Mouse (Mus musculus) kidney, embryonic 14.5 days (tissue): ENCODE measurements around the gene Atp6v0a2. TPM values are rescaled to one million over a fixed set of nuclear protein-coding genes. Genes with fewer than 3 reads are reported as not detected.
"Not testable (repeated sequence)": the region's sequence is repeated elsewhere in the genome, so short reads cannot be mapped to it uniquely, and the experiment has no call there.

Source experiments
- ATAC-seq: fragments of 200-750 bp; cut with Nextera tagmentation; 2 replicates; pipeline ENCODE4 v1.8.0; 2017; ENCODE audit warnings: moderate number of reproducible peaks, mild to moderate bottlenecking, moderate TSS enrichment, moderate library complexity; ENCODE audit not compliant: low FRiP score, low TSS enrichment
- H3K27ac ChIP-seq: fragments of 300-500 bp; sonication (generic); 2 replicates; pipeline ENCODE4 v1.5.1; 2014; ENCODE audit warnings: low read depth, mild to moderate bottlenecking, low read length, moderate library complexity, mixed read lengths
- H3K27me3 ChIP-seq: fragments of 300-500 bp; sonication (generic); 2 replicates; pipeline ENCODE4 v1.6.1; 2014; ENCODE audit warnings: mild to moderate bottlenecking, low read length; ENCODE audit not compliant: control insufficient read depth, insufficient read depth
- H3K36me3 ChIP-seq: fragments of 300-500 bp; sonication (generic); 2 replicates; pipeline ENCODE4 v1.6.1; 2014; ENCODE audit warnings: low read length, mixed read lengths; ENCODE audit not compliant: control insufficient read depth, insufficient read depth
- H3K4me1 ChIP-seq: fragments of 300-500 bp; sonication (generic); 2 replicates; pipeline ENCODE4 v1.6.1; 2014; ENCODE audit warnings: low read length, mixed read lengths; ENCODE audit not compliant: control insufficient read depth, insufficient read depth
- H3K4me2 ChIP-seq: fragments of 300-500 bp; sonication (generic); replicated peaks from 2 replicates; pipeline ENCODE4 v1.6.1; 2014; ENCODE audit warnings: low read depth, mild to moderate bottlenecking, low read length
- H3K4me3 ChIP-seq: fragments of 300-500 bp; sonication (generic); 2 replicates; pipeline ENCODE4 v1.5.1; 2014; ENCODE audit warnings: mild to moderate bottlenecking, low read length
- H3K9ac ChIP-seq: fragments of 300-500 bp; sonication (generic); 2 replicates; pipeline ENCODE4 v1.6.1; 2014; ENCODE audit warnings: low read depth, mild to moderate bottlenecking, low read length, moderate library complexity
- H3K9me3 ChIP-seq: fragments of 300-500 bp; sonication (generic); 2 replicates; pipeline ENCODE4 v1.6.1; 2016; ENCODE audit warnings: low read length; ENCODE audit not compliant: control insufficient read depth
- WGBS: fragments of 180-500 bp; shearing (Covaris S2); extraction: QIAGEN DNeasy Blood & Tissue Kit; methylation state at CpG from one replicate; pipeline ENCODE4 v1.1.7; 2014; 5-methylcytosine and 5-hydroxymethylcytosine counted together
- polyA plus RNA-seq: library from polyadenylated mRNA; unstranded; fragments of >200 nt; fragmentation: Nextera tagmentation; extraction: Ambion mirVana; gene quantifications from 2 replicates; pipeline ENCODE4 v1.2.1, GENCODE M21; 2014

Gene Atp6v0a2
- 28.4 and 51.6 TPM in 2 replicates for polyA plus RNA-seq

GRCm38 (mm10) chr5:124628448-124629363, at the start of gene Atp6v0a2:
Atp6v0a2 (plus strand) TSS chr5:124628576.
- H3K4me2 ChIP-seq, result peak within 1 kb of the TSS; percentile 63
- peaks cover 11% of the 10 kb centered on the region for H3K4me1 ChIP-seq
- peak; percentile 96 for ATAC-seq
- no peaks in the 10 kb centered on the region for H3K27me3 ChIP-seq
- H3K9ac ChIP-seq, result peak within 1 kb of the TSS; percentile 76
- under 1% methylated on average over 57 of the region's 58 CpGs for WGBS
- H3K27ac ChIP-seq, result peak within 1 kb of the TSS; percentile 80
- peaks cover 4% of the 10 kb centered on the region; the same call in 1 of the 2 replicates for H3K36me3 ChIP-seq
- H3K9me3 ChIP-seq, result no peaks in the 10 kb centered on the region
- H3K4me3 ChIP-seq, result peak within 1 kb of the TSS; percentile 64

GRCm38 (mm10) chr5:124578633-124579317, 49.6 kb upstream of the Atp6v0a2 start, which contains the start of the genes Eif2b1 and Gtf2h3:
Eif2b1 (minus strand) TSS chr5:124579131.
Gtf2h3 (plus strand) TSS chr5:124579140.
- Histone ChIP-seq H3K9me3 (no peaks in the 10 kb centered on the region), H3K4me3 (peak within 1 kb of the TSS; percentile 66), H3K9ac (peak within 1 kb of the TSS; percentile 65), H3K4me1 (peaks cover 10% of the 10 kb centered on the region; the same call in 1 of the 2 replicates), H3K4me2 (peak within 1 kb of the TSS; percentile 81), H3K27ac (no peak within 1 kb of the TSS), H3K36me3 (peaks cover 41% of the 10 kb centered on the region), H3K27me3 (no peaks in the 10 kb centered on the region)
- ATAC-seq, result peak; percentile 89
- WGBS, result under 1% methylated on average over 51 of the region's 51 CpGs

- ATAC-seq, result no peak
- WGBS, result 92% methylated on average over 5 of the region's 5 CpGs
- Histone ChIP-seq H3K4me3 (no peak overlapping the region), H3K36me3 (peaks cover 29% of the 10 kb centered on the region), H3K27me3 (no peaks in the 10 kb centered on the region), H3K4me2 (no peak overlapping the region), H3K9me3 (no peaks in the 10 kb centered on the region), H3K4me1 (peaks cover 10% of the 10 kb centered on the region; the same call in 1 of the 2 replicates), H3K27ac (no peak overlapping the region), H3K9ac (no peak overlapping the region)
Measured at GRCm38 (mm10) chr5:124582515-124582914, 45.9 kb upstream of the Atp6v0a2 start.

- Histone ChIP-seq H3K4me1 (no peaks in the 10 kb centered on the region), H3K27me3 (no peaks in the 10 kb centered on the region), H3K9me3 (no peaks in the 10 kb centered on the region), H3K4me2 (no peak overlapping the region), H3K36me3 (peaks cover 78% of the 10 kb centered on the region), H3K9ac (no peak overlapping the region), H3K4me3 (no peak overlapping the region), H3K27ac (no peak overlapping the region)
- ATAC-seq, result no peak
- WGBS, result 94% methylated on average over 3 of the region's 3 CpGs
Measured at GRCm38 (mm10) chr5:124592768-124593167, 35.6 kb upstream of the Atp6v0a2 start.

GRCm38 (mm10) chr5:124598224-124599174, 29.9 kb upstream of the Atp6v0a2 start:
- peak overlapping the region; percentile 86 for H3K4me3 ChIP-seq
- H3K4me1 ChIP-seq, result peaks cover 3% of the 10 kb centered on the region; the same call in 1 of the 2 replicates
- peak overlapping the region; percentile 65 for H3K4me2 ChIP-seq
- no peaks in the 10 kb centered on the region for H3K27me3 ChIP-seq
- 7% methylated on average over 30 of the region's 30 CpGs for WGBS
- peaks cover 35% of the 10 kb centered on the region for H3K36me3 ChIP-seq
- H3K9me3 ChIP-seq, result no peaks in the 10 kb centered on the region
- H3K9ac ChIP-seq, result peak overlapping the region; percentile 62
- ATAC-seq, result peak; percentile 100
- no peak overlapping the region for H3K27ac ChIP-seq

- H3K4me3 ChIP-seq, H3K27ac ChIP-seq, ATAC-seq, H3K9ac ChIP-seq, H3K27me3 ChIP-seq, H3K9me3 ChIP-seq, H3K4me2 ChIP-seq, H3K4me1 ChIP-seq: not testable (repeated sequence)
- peaks cover 23% of the 10 kb centered on the region for H3K36me3 ChIP-seq
- 63% methylated on average over 8 of the region's 8 CpGs for WGBS
Measured at GRCm38 (mm10) chr5:124599726-124600125, 28.6 kb upstream of the Atp6v0a2 start.

GRCm38 (mm10) chr5:124602349-124602748, 26.0 kb upstream of the Atp6v0a2 start:
- H3K4me2 ChIP-seq, result no peak overlapping the region
- no peak overlapping the region for H3K9ac ChIP-seq
- WGBS, result 72% methylated on average over 5 of the region's 5 CpGs
- H3K27me3 ChIP-seq, result no peaks in the 10 kb centered on the region
- H3K9me3 ChIP-seq, result no peaks in the 10 kb centered on the region
- no peak overlapping the region for H3K4me3 ChIP-seq
- H3K4me1 ChIP-seq, result peaks cover 3% of the 10 kb centered on the region; the same call in 1 of the 2 replicates
- peaks cover 3% of the 10 kb centered on the region; the same call in 1 of the 2 replicates for H3K36me3 ChIP-seq
- no peak overlapping the region for H3K27ac ChIP-seq
- no peak for ATAC-seq

GRCm38 (mm10) chr5:124604296-124604695, 24.1 kb upstream of the Atp6v0a2 start:
- H3K9ac ChIP-seq, result no peak overlapping the region
- no peak for ATAC-seq
- no peak overlapping the region for H3K4me2 ChIP-seq
- H3K27ac ChIP-seq, result no peak overlapping the region
- no peaks in the 10 kb centered on the region for H3K27me3 ChIP-seq
- no peaks in the 10 kb centered on the region for H3K9me3 ChIP-seq
- peaks cover 9% of the 10 kb centered on the region; the same call in 1 of the 2 replicates for H3K36me3 ChIP-seq
- WGBS, result 92% methylated on average over 4 of the region's 4 CpGs
- no peak overlapping the region for H3K4me3 ChIP-seq
- H3K4me1 ChIP-seq, result peaks cover under 1% of the 10 kb centered on the region; the same call in 1 of the 2 replicates
